Mouse (Mus musculus) lung, embryonic 14.5 days (tissue): ENCODE results near the gene 4930432M17Rik. TPM values are rescaled to one million over a fixed set of nuclear protein-coding genes. Genes with fewer than 3 reads are reported as not detected.
A peak's percentile ranks its signal among the peaks of the same experiment; 100 is the strongest.

Experiments
- ATAC-seq: fragments of 200-750 bp; cut with Nextera tagmentation; 2 replicates; pipeline ENCODE4 v1.8.0; 2017; ENCODE audit warnings: mild to moderate bottlenecking, moderate TSS enrichment, moderate library complexity; ENCODE audit not compliant: insufficient read depth
- DNase-seq: peaks from one replicate; pipeline ENCODE4 v3.0.0-alpha.2; 2015
- H3K27ac ChIP-seq: fragments of 300-500 bp; sonication (generic); 2 replicates; pipeline ENCODE4 v1.5.1; 2014; ENCODE audit warnings: low read depth, mild to moderate bottlenecking, moderate library complexity
- H3K27me3 ChIP-seq: fragments of 300-500 bp; sonication (generic); 2 replicates; pipeline ENCODE4 v1.6.1; 2014; ENCODE audit warnings: low read length, control low read depth; ENCODE audit not compliant: insufficient read depth
- H3K36me3 ChIP-seq: fragments of 300-500 bp; sonication (generic); 2 replicates; pipeline ENCODE4 v1.6.1; 2014; ENCODE audit warnings: control low read depth; ENCODE audit not compliant: insufficient read depth
- H3K4me1 ChIP-seq: fragments of 300-500 bp; sonication (generic); 2 replicates; pipeline ENCODE4 v1.6.1; 2014; ENCODE audit warnings: antibody characterized with exemption, control low read depth; ENCODE audit not compliant: insufficient read depth
- H3K4me2 ChIP-seq: fragments of 300-500 bp; sonication (generic); 2 replicates; pipeline ENCODE4 v1.6.1; 2014; ENCODE audit warnings: mild to moderate bottlenecking
- H3K4me3 ChIP-seq: fragments of 300-500 bp; sonication (generic); 2 replicates; pipeline ENCODE4 v1.5.1; 2014; ENCODE audit warnings: low read depth, low read length
- H3K9ac ChIP-seq: fragments of 300-500 bp; sonication (generic); 2 replicates; pipeline ENCODE4 v1.6.1; 2014
- H3K9me3 ChIP-seq: fragments of 300-500 bp; sonication (generic); 2 replicates; pipeline ENCODE4 v1.6.1; 2016; ENCODE audit warnings: low read depth, low read length, control low read depth
- CTCF ChIP-seq: IDR thresholded peaks from 2 replicates; pipeline ENCODE4 v1.5.1; 2016; ENCODE audit warnings: antibody characterized with exemption, low read depth
- WGBS: fragments of 180-500 bp; shearing (Covaris S2); extraction: QIAGEN DNeasy Blood & Tissue Kit; methylation state at CpG from one replicate; pipeline ENCODE4 v1.1.7; 2014; 5-methylcytosine and 5-hydroxymethylcytosine counted together
- polyA plus RNA-seq: library from polyadenylated mRNA; unstranded; fragments of >200 nt; fragmentation: Nextera tagmentation; extraction: Ambion mirVana; gene quantifications from 2 replicates; pipeline ENCODE4 v1.2.1, GENCODE M21; 2014

Gene 4930432M17Rik
- polyA plus RNA-seq, 1 experiment from 2014 or later = not detected

DNA sequence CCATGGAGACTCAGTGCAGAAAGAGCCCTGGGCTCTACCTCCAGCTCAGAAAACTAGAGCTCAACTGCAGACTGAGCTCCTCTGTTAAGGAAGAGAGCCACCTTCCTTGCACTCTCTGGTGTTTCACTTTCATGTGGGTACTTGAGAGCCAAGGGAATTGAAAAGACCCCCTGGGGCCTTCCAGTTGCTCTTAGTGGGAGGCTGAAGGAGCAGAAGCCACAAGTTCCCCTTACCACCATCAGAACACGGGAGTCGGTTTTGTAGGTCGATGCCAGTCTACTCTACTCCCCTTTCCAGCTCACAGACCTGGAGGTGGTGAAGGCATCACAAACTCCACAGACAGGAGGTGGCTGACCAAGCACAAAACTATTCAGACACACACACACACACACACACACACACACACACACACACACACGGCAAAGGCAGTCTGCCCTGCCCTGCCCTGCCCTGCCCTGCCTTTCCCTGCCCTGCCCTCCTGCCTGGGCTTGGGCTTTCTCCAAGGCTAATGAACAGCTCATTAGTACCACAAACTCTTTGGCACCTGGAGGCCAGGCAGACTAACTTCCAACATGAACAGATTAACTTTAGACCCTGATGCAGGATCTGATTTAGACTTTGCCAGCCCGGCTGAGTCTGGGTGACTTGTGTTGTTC lies 1.7 kb downstream of the 4930432M17Rik start:
- no peak overlapping the region for H3K9ac ChIP-seq
- no peak overlapping the region for H3K4me2 ChIP-seq
- 78% methylated on average over 5 of the region's 5 CpGs for WGBS
- no peaks in the 10 kb centered on the region for H3K27me3 ChIP-seq
- no peak for TF ChIP-seq CTCF
- no peak overlapping the region for H3K27ac ChIP-seq
- ATAC-seq (no peak), DNase-seq (no peak)
- no peak overlapping the region for H3K4me3 ChIP-seq
- H3K9me3 ChIP-seq = no peaks in the 10 kb centered on the region
- no peaks in the 10 kb centered on the region for H3K36me3 ChIP-seq
- H3K4me1 ChIP-seq = no peaks in the 10 kb centered on the region

DNA sequence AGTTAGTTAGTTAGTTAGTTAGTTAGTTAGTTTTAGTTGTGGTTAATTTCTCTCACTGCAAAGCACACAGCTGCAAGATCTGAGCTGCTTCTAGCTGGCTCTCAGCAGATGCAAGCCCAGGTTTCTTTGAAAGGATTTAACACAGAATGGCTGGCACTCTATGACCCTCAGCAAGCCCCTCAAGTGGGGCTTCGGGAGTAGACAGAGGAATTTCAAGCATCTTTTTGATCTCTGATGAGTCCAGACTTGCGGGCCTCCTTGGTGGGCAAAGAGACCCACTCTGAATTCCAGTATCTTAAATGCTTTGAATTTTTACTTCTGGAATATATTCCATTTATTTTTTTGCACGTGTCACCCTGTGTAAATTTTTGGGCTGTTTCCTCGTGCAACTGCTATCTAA lies 8.4 kb downstream of the 4930432M17Rik start:
- H3K9me3 ChIP-seq = no peaks in the 10 kb centered on the region
- peak; percentile 51 for DNase-seq
- no peak overlapping the region for H3K4me3 ChIP-seq
- 15% methylated on average over 4 of the region's 4 CpGs for WGBS
- H3K36me3 ChIP-seq = no peaks in the 10 kb centered on the region
- TF ChIP-seq CTCF = no peak
- no peak overlapping the region for H3K9ac ChIP-seq
- H3K4me2 ChIP-seq = no peak overlapping the region
- H3K27me3 ChIP-seq = no peaks in the 10 kb centered on the region
- peak; percentile 79 for ATAC-seq
- H3K4me1 ChIP-seq = peaks cover 5% of the 10 kb centered on the region; the same call in 1 of the 2 replicates
- H3K27ac ChIP-seq = peak overlapping the region; percentile 64

DNA sequence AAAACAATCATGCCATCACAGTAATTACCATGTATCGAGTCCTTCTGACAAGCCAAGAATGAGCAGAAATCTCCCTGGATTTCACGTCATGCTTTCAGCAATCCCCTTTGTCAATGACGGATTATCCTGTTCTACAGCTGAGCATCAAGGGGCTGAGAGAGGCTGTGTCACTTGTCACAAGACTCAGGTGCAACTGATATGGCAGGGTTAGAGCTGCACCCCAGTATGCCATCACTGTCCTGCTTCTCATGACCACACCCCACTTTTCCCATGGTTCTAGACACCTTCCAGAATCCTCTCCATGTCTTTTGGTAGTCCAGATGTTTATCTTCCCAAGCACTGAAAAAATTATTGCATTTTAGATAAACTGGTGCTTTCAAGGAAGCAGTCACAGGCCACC lies 8.9 kb downstream of the 4930432M17Rik start:
- Histone ChIP-seq H3K4me1 (peaks cover 7% of the 10 kb centered on the region; the same call in 1 of the 2 replicates), H3K36me3 (no peaks in the 10 kb centered on the region), H3K4me2 (no peak overlapping the region), H3K27ac (peak overlapping the region; percentile 63), H3K9me3 (no peaks in the 10 kb centered on the region), H3K9ac (no peak overlapping the region), H3K27me3 (no peaks in the 10 kb centered on the region), H3K4me3 (no peak overlapping the region)
- no peak for TF ChIP-seq CTCF
- ATAC-seq (no peak), DNase-seq (no peak)
- 34% methylated on average over 3 of the region's 3 CpGs for WGBS

DNA sequence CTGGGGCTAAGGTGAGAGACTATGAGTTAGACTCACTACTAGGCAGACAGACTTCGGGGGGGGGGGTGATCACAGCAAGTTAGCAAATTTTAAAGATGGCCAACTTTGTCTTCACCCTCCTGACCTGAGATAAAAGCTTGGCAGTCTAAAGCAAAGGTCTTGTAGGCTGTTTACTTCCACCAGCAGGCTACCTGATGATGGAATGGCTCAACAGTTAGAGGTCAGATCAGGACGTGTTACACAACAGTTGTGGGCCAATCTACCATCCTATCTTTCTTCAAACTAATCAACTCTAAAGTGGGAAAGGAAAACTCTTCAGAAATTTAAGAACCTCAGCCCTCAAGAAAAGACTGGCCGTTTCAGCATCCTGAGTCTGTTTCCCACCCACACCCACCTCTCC lies 9.6 kb downstream of the 4930432M17Rik start:
- peaks cover 10% of the 10 kb centered on the region; the same call in 1 of the 2 replicates for H3K4me1 ChIP-seq
- no peak overlapping the region; the same call in 1 of the 2 replicates for H3K27ac ChIP-seq
- no peaks in the 10 kb centered on the region for H3K27me3 ChIP-seq
- no peaks in the 10 kb centered on the region for H3K9me3 ChIP-seq
- 25% methylated on average over 3 of the region's 3 CpGs for WGBS
- no peak overlapping the region for H3K9ac ChIP-seq
- no peak for DNase-seq
- H3K4me3 ChIP-seq = no peak overlapping the region
- H3K4me2 ChIP-seq = no peak overlapping the region
- ATAC-seq = no peak
- no peak for TF ChIP-seq CTCF
- no peaks in the 10 kb centered on the region for H3K36me3 ChIP-seq

DNA sequence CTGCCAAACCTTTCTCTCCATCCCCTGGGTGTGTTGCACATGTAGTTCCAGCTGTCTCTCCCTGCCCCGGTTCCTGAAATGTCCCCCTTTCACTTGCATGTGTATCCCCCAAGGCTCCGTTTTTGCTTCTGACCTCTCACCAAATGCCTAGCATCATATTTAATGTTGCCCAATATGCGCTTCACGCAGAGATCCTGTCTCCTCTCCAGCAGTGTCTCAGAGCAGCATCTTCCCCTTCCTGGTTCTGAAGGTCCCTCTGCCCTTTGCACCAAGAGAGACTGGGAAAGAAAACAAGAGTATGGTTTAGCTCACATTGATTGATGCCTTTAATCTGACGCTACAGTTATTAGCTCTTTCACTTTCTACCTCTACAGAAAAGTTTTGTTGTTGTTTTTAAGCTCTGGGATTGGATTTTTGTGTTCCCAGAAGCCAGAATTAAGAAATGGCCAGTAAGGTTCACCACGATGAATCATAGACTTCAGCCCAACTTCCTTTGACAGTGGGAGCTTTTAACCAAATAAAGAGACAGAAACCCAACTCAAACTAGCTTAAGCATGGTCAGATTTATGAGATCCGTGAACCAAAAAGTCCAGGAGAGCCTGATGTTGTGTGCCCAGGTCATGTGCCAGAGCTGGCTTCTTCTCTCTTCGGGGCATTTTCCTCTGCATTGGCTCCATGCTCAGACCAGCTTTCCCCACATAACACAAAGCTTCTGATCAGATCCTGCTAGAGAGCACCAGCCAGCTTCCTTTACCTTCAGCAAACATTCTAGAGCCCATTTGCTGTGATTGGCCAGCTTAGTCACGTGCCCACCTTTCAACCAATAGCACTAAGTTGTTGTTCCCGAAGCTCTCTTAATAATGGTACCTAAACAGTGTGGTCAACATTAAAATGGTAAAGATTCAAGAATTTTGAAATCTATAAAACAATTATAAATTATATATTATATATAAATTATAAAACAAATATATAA lies 12.2 kb downstream of the 4930432M17Rik start:
- Histone ChIP-seq H3K4me2 (no peak overlapping the region), H3K9me3 (no peaks in the 10 kb centered on the region), H3K27ac (no peak overlapping the region), H3K4me1 (peaks cover 10% of the 10 kb centered on the region; the same call in 1 of the 2 replicates), H3K27me3 (no peaks in the 10 kb centered on the region), H3K36me3 (no peaks in the 10 kb centered on the region), H3K9ac (no peak overlapping the region), H3K4me3 (no peak overlapping the region)
- WGBS = 70% methylated on average over 10 of the region's 10 CpGs
- ATAC-seq (no peak), DNase-seq (no peak)
- no peak for TF ChIP-seq CTCF

DNA sequence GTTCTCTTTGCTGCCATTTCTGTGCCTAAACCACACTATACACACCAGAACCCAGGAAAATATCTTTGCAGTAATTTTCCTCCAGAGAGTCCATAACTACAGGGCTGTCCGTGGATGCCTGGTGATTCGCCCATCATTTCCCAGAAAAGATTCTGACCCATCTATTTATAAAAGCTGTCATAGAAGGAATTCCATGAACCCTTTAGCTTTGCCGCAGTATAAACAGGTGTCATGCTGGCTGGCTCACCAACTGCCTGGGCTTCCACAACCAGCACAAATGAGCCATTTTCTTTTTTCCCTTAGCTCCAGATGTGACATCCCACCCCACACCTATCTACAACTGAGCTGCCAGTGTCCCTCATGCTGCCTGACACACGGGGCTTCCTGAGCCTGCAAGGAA lies 14.0 kb downstream of the 4930432M17Rik start:
- DNase-seq (no peak), ATAC-seq (no peak)
- no peaks in the 10 kb centered on the region for H3K9me3 ChIP-seq
- H3K4me2 ChIP-seq = no peak overlapping the region
- no peak overlapping the region for H3K4me3 ChIP-seq
- H3K4me1 ChIP-seq = peaks cover 10% of the 10 kb centered on the region; the same call in 1 of the 2 replicates
- H3K27me3 ChIP-seq = no peaks in the 10 kb centered on the region
- TF ChIP-seq CTCF = no peak
- H3K9ac ChIP-seq = no peak overlapping the region
- WGBS = 27% methylated on average over 4 of the region's 4 CpGs
- no peak overlapping the region for H3K27ac ChIP-seq
- no peaks in the 10 kb centered on the region for H3K36me3 ChIP-seq

DNA sequence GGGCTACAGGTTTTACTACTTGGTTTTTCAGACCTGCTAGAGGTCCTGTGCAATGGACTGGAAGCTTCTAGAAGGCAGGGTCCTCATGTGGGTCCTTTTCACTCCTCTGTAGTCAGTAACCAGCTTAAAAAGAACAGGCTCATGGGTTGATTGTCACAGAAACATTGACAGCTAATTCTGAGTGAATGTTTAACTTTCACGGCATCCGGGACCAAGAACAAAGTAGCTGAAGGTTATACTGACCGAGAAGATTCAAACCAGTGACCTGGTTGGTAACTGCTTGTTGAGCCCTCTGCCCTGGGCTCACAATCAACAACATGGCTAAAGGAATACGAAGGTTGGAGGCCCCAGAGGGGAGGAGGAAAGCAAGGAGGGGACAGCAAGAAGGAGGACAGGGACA lies 14.4 kb downstream of the 4930432M17Rik start:
- ATAC-seq = no peak
- H3K4me3 ChIP-seq = no peak overlapping the region
- no peak overlapping the region for H3K9ac ChIP-seq
- no peak for TF ChIP-seq CTCF
- peaks cover 6% of the 10 kb centered on the region; the same call in 1 of the 2 replicates for H3K4me1 ChIP-seq
- no peaks in the 10 kb centered on the region for H3K9me3 ChIP-seq
- WGBS = 50% methylated on average over 4 of the region's 4 CpGs
- H3K27ac ChIP-seq = no peak overlapping the region
- H3K36me3 ChIP-seq = no peaks in the 10 kb centered on the region
- no peak for DNase-seq
- H3K4me2 ChIP-seq = no peak overlapping the region
- H3K27me3 ChIP-seq = no peaks in the 10 kb centered on the region
